Mouse (Mus musculus) liver, embryonic 14.5 days (tissue): ENCODE data around the gene Nectin2. TPM values are rescaled to one million over a fixed set of nuclear protein-coding genes. Genes with fewer than 3 reads are reported as not detected.

Source experiments
- ATAC-seq: fragments of 200-750 bp; cut with Nextera tagmentation; 2 replicates; pipeline ENCODE4 v1.8.0; 2017; ENCODE audit warnings: moderate number of reproducible peaks, mild to moderate bottlenecking, moderate library complexity; ENCODE audit not compliant: insufficient read depth
- DNase-seq, 3 experiments: peaks; one replicate each; pipeline ENCODE4 v3.0.0-alpha.2; 2012 to 2013; ENCODE audit warnings: low read depth in 3 of 3, low spot score in 3 of 3
- H3K27ac ChIP-seq: fragments of 300-500 bp; sonication (generic); 2 replicates; pipeline ENCODE4 v1.5.1; 2014; ENCODE audit warnings: moderate library complexity, mild to moderate bottlenecking, control low read depth, inconsistent platforms
- H3K27me3 ChIP-seq: fragments of 300-500 bp; sonication (generic); 2 replicates; pipeline ENCODE4 v1.6.1; 2014; ENCODE audit warnings: mild to moderate bottlenecking, low read length, moderate library complexity; ENCODE audit not compliant: control insufficient read depth, insufficient read depth
- H3K36me3 ChIP-seq: fragments of 300-500 bp; sonication (generic); replicated peaks from 2 replicates; pipeline ENCODE4 v1.6.1; 2014; ENCODE audit warnings: low read depth; ENCODE audit not compliant: control insufficient read depth, insufficient read depth
- H3K4me1 ChIP-seq, 2 experiments: fragments of 200-500 bp in 1 of 2; fragments of 300-500 bp in 1 of 2; sonication (generic) in 1 of 2; replicated peaks; 2 replicates each; pipeline ENCODE4 v1.6.1; 2012 to 2014; ENCODE audit warnings: antibody characterized with exemption in 1 of 2, inconsistent platforms in 1 of 2, low read length in 1 of 2; ENCODE audit not compliant: control insufficient read depth in 2 of 2, insufficient read depth in 2 of 2
- H3K4me2 ChIP-seq: fragments of 300-500 bp; sonication (generic); 2 replicates; pipeline ENCODE4 v1.6.1; 2014; ENCODE audit warnings: low read depth, mild to moderate bottlenecking, control low read depth, moderate library complexity
- H3K4me3 ChIP-seq, 2 experiments: fragments of 200-500 bp in 1 of 2; fragments of 300-500 bp in 1 of 2; sonication (generic) in 1 of 2; 2 replicates each; pipeline ENCODE4 v1.5.1; 2012 to 2014; ENCODE audit warnings: low read depth in 2 of 2, low read length in 2 of 2, mild to moderate bottlenecking in 2 of 2, control low read depth in 1 of 2, inconsistent platforms in 1 of 2, moderate library complexity in 1 of 2; ENCODE audit not compliant: insufficient read depth in 1 of 2
- H3K9ac ChIP-seq: fragments of 300-500 bp; sonication (generic); replicated peaks from 2 replicates; pipeline ENCODE4 v1.6.1; 2014; ENCODE audit warnings: mild to moderate bottlenecking, control low read depth, moderate library complexity
- H3K9me3 ChIP-seq: fragments of 300-500 bp; sonication (generic); 2 replicates; pipeline ENCODE4 v1.6.1; 2016; ENCODE audit warnings: low read length, mixed read lengths; ENCODE audit not compliant: control insufficient read depth
- CTCF ChIP-seq: IDR thresholded peaks from 2 replicates; pipeline ENCODE4 v1.5.1; 2016; ENCODE audit warnings: antibody characterized with exemption, low read depth, control low read depth
- EP300 ChIP-seq: IDR thresholded peaks from 2 replicates; pipeline ENCODE4 v1.6.1; 2016; ENCODE audit warnings: antibody characterized with exemption, low read depth
- WGBS: fragments of 180-500 bp; shearing (Covaris S2); extraction: QIAGEN DNeasy Blood & Tissue Kit; methylation state at CpG from one replicate; pipeline ENCODE4 v1.1.7; 2014; ENCODE audit not compliant: insufficient replicate concordance; 5-methylcytosine and 5-hydroxymethylcytosine counted together
- polyA plus RNA-seq, 2 experiments: library from polyadenylated mRNA; depleted of rRNA in 1 of 2; stranded (reverse) in 1 of 2; unstranded in 1 of 2; fragments of >200 nt; fragmentation: Nextera tagmentation in 1 of 2; extraction: Ambion mirVana in 1 of 2; gene quantifications; 2 replicates each; pipeline versions ENCODE4 v1.2.1 to v1.2.3; 2012 to 2014

Gene Nectin2
- polyA plus RNA-seq, 2 experiments, result 7.8 to 10.2 TPM

- no peak overlapping the region; the same call in 1 of the 2 replicates for H3K9ac ChIP-seq
- WGBS, result 48% methylated on average over 10 of the region's 10 CpGs
Measured at GRCm38 (mm10) chr7:19694336-19695212, 55.7 kb downstream of the Nectin2 start.

GRCm38 (mm10) chr7:19693421-19693820 lies 56.9 kb downstream of the Nectin2 start:
- peaks cover 12 to 39% of the 10 kb centered on the region in 2 experiments for H3K4me1 ChIP-seq
- no peak overlapping the region for H3K9ac ChIP-seq
- 17% methylated on average over 10 of the region's 10 CpGs for WGBS
- H3K9me3 ChIP-seq, result no peaks in the 10 kb centered on the region
- H3K4me2 ChIP-seq, result no peak overlapping the region; the same call in 1 of the 2 replicates
- no peak overlapping the region for H3K4me3 ChIP-seq
- peak; percentile 53 for ATAC-seq
- no peak for DNase-seq
- H3K36me3 ChIP-seq, result peaks cover 4% of the 10 kb centered on the region
- no peak for TF ChIP-seq CTCF
- no peak for TF ChIP-seq EP300
- peak overlapping the region; percentile 60 for H3K27ac ChIP-seq
- H3K27me3 ChIP-seq, result no peaks in the 10 kb centered on the region

More at GRCm38 (mm10) chr7:19694336-19695212, 55.7 kb downstream of the Nectin2 start:
- peak overlapping the region; percentile 61 for H3K27ac ChIP-seq
- peak overlapping the region; percentile 38 for H3K4me2 ChIP-seq
- no peaks in the 10 kb centered on the region for H3K9me3 ChIP-seq
- H3K27me3 ChIP-seq, result no peaks in the 10 kb centered on the region
- DNase-seq (no peak), ATAC-seq (no peak)
- TF ChIP-seq CTCF, result no peak
- TF ChIP-seq EP300, result no peak
- peaks cover 4% of the 10 kb centered on the region for H3K36me3 ChIP-seq
- peaks cover 15 to 50% of the 10 kb centered on the region in 2 experiments for H3K4me1 ChIP-seq
- no peak overlapping the region for H3K4me3 ChIP-seq

GRCm38 (mm10) chr7:19691873-19692865 lies 58.1 kb downstream of the Nectin2 start, which contains the start of gene Apoc1:
TSS of gene Apoc1 (minus strand) at chr7:19692660.
- ATAC-seq (peak; percentile 5; the same call in 1 of the 2 replicates), DNase-seq (no peak)
- H3K4me1 ChIP-seq, result peaks cover 12 to 42% of the 10 kb centered on the region in 2 experiments
- peaks cover 4% of the 10 kb centered on the region for H3K36me3 ChIP-seq
- WGBS, result 61% methylated on average over 28 of the region's 28 CpGs
- peak within 1 kb of the TSS; percentile 44 for H3K4me2 ChIP-seq
- peak within 1 kb of the TSS; percentile 29 to 37 for H3K4me3 ChIP-seq
- H3K27ac ChIP-seq, result peak within 1 kb of the TSS; percentile 60
- H3K9ac ChIP-seq, result no peak within 1 kb of the TSS
- TF ChIP-seq CTCF, result no peak
- no peaks in the 10 kb centered on the region for H3K27me3 ChIP-seq
- no peaks in the 10 kb centered on the region for H3K9me3 ChIP-seq

- Histone ChIP-seq H3K27me3 (no peaks in the 10 kb centered on the region), H3K36me3 (no peaks in the 10 kb centered on the region; the same call in 1 of the 2 replicates), H3K4me1 (peaks cover 12 to 48% of the 10 kb centered on the region in 2 experiments), H3K27ac (no peak overlapping the region), H3K9me3 (no peaks in the 10 kb centered on the region), H3K4me3 (peak overlapping the region; percentile 3 to 4; a peak in 2 of 4 replicates), H3K9ac (no peak overlapping the region), H3K4me2 (peak overlapping the region; percentile 31)
- 63% methylated on average over 6 of the region's 6 CpGs for WGBS
- no peak for DNase-seq
- no peak for ATAC-seq
- TF ChIP-seq CTCF (no peak), EP300 (no peak)
Measured at GRCm38 (mm10) chr7:19691434-19691833, 58.8 kb downstream of the Nectin2 start.
